Mouse (Mus musculus): ENCODE measurements around the gene Polg2. TPM values are rescaled to one million over a fixed set of nuclear protein-coding genes. Genes with fewer than 3 reads are reported as not detected.

Polg2 gene
- polyA plus RNA-seq, 1 experiment: 6.3 TPM

DNA sequence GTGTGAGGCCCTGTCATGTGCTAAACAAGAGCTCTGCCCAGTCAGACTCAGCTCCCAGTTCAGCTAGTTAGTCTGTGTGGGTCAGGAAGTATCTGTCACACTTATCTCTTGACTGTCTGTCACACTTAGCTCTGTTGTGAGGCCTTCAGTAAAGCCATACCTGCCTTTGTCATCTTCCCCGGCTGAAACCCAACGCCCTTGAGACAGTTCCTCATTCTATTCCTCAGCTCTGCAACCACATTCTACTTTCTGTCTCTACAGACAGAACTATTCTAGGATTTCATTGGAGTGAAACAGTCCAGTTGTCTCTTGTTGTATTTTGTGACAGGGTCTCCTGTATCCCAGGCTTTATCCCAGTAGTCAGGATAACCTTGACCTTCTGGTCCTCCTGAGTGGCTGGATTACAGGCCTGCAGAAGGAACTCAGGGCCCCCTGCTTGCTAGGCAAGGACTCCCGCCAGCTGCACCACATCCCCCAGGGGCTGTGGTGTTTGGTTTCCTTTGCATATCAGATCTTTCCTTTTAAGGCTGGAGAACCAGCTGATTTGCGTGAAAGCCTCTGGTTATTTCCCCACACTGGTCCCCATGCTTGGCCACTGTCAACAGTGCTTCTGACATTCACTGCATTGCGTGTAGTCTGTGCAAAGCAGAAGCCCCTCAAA lies 17.1 kb downstream of the Polg2 start:
- Histone ChIP-seq H3K27me3 (replicated peaks; ENCODE audit: control insufficient read depth, insufficient read depth, low read length) (no peaks in the 10 kb centered on the region), H3K27ac (ENCODE audit: insufficient read depth, low read depth, low read length) (0 out of 2 replicates have a peak overlapping the region, but pooled peaks have one; percentile 9), H3K36me3 (ENCODE audit: control insufficient read depth, insufficient read depth, low read length) (peaks cover 3% of the 10 kb centered on the region), H3K4me1 (ENCODE audit: control insufficient read depth, insufficient read depth, low read length) (no peaks in the 10 kb centered on the region), H3K4me3 (ENCODE audit: insufficient read depth, low read depth, low read length) (no peak overlapping the region)
- WGBS: 51% methylated on average over 5 of the region's 5 CpGs
- peak; percentile 41 for DNase-seq
- no peak for TF ChIP-seq CTCF (conservative IDR thresholded peaks at IDR 0.05; ENCODE audit: insufficient read depth, insufficient read length, low read depth, low read length)

DNA sequence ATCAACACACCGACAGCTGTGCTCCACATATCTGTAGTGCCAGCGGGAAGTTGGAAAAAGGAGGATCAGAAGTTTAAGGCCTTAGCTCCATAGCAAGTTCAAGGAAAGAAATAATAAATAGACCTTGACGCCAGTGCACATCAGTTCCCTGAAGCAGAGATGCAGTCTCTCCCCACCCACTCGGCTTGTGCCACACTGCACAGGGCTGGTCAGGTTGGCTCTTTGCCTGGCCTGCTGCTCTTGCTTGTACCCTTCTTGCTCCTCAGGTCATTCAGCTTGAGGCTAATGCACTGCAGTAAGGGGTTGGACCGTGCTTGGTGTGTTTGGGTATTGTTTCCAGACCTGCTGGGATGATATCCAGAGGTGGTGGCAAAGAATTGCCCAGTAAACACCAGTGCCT lies 18.8 kb downstream of the Polg2 start:
- TF ChIP-seq POLR2A (IDR thresholded peaks at IDR 0.05; ENCODE audit: low read depth, low read length) (no peak), CTCF (conservative IDR thresholded peaks at IDR 0.05; ENCODE audit: insufficient read depth, insufficient read length, low read depth, low read length) (no peak)
- no peak for DNase-seq
- Histone ChIP-seq H3K27me3 (replicated peaks; ENCODE audit: control insufficient read depth, insufficient read depth, low read length) (no peaks in the 10 kb centered on the region), H3K4me1 (ENCODE audit: control insufficient read depth, insufficient read depth, low read length) (no peaks in the 10 kb centered on the region), H3K27ac (ENCODE audit: insufficient read depth, low read depth, low read length) (no peak overlapping the region), H3K36me3 (ENCODE audit: control insufficient read depth, insufficient read depth, low read length) (no peaks in the 10 kb centered on the region), H3K4me3 (ENCODE audit: insufficient read depth, low read depth, low read length) (no peak overlapping the region)
- 91% methylated on average over 5 of the region's 5 CpGs for WGBS

- TF ChIP-seq POLR2A (IDR thresholded peaks at IDR 0.05; ENCODE audit: low read depth, low read length) (no peak), CTCF (conservative IDR thresholded peaks at IDR 0.05; ENCODE audit: insufficient read depth, insufficient read length, low read depth, low read length) (no peak)
- H3K27ac ChIP-seq (ENCODE audit: insufficient read depth, low read depth, low read length): no peak overlapping the region
- WGBS: 94% methylated on average over 3 of the region's 3 CpGs
Observed at GRCm38 (mm10) chr11:106759028-106759427, 20.3 kb downstream of the Polg2 start.

GRCm38 (mm10) chr11:106755583-106755982 lies 23.8 kb downstream of the Polg2 start:
- H3K27me3 ChIP-seq (replicated peaks; ENCODE audit: control insufficient read depth, insufficient read depth, low read length): no peaks in the 10 kb centered on the region
- no peak for DNase-seq
- no peak for TF ChIP-seq POLR2A (IDR thresholded peaks at IDR 0.05; ENCODE audit: low read depth, low read length)
- no peak for TF ChIP-seq CTCF (conservative IDR thresholded peaks at IDR 0.05; ENCODE audit: insufficient read depth, insufficient read length, low read depth, low read length)
- WGBS: 48% methylated on average over 5 of the region's 5 CpGs
- no peak overlapping the region for H3K4me3 ChIP-seq (ENCODE audit: insufficient read depth, low read depth, low read length)
- no peaks in the 10 kb centered on the region for H3K4me1 ChIP-seq (ENCODE audit: control insufficient read depth, insufficient read depth, low read length)
- no peaks in the 10 kb centered on the region for H3K36me3 ChIP-seq (ENCODE audit: control insufficient read depth, insufficient read depth, low read length)
- H3K27ac ChIP-seq (ENCODE audit: insufficient read depth, low read depth, low read length): no peak overlapping the region

More at GRCm38 (mm10) chr11:106759028-106759427, 20.3 kb downstream of the Polg2 start:
- Histone ChIP-seq H3K4me1 (ENCODE audit: control insufficient read depth, insufficient read depth, low read length) (no peaks in the 10 kb centered on the region), H3K4me3 (ENCODE audit: insufficient read depth, low read depth, low read length) (no peak overlapping the region), H3K27me3 (replicated peaks; ENCODE audit: control insufficient read depth, insufficient read depth, low read length) (no peaks in the 10 kb centered on the region), H3K36me3 (ENCODE audit: control insufficient read depth, insufficient read depth, low read length) (no peaks in the 10 kb centered on the region)
- DNase-seq: no peak

GRCm38 (mm10) chr11:106753314-106753713 lies 26.0 kb downstream of the Polg2 start:
- no peaks in the 10 kb centered on the region for H3K36me3 ChIP-seq (ENCODE audit: control insufficient read depth, insufficient read depth, low read length)
- no peaks in the 10 kb centered on the region for H3K4me1 ChIP-seq (ENCODE audit: control insufficient read depth, insufficient read depth, low read length)

DNA sequence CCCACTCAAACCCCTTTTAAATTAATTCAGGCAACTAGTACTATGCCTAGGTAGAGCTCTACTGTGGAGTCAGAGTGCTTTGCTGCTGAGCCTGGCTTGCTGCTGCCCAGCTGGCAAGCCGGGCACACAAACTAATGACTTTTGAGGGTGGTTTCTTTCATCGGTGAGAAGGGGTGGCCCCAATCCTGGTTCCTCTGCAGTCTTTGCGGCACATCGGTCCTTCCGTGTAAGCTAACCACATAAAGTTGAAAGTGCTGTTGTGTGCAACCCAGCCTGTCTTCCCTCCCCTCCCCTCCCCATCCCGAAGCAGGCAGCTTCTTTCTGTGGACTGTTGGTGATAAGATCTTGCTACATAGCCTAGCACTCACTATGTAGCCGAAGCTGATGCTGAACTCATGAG lies 27.2 kb downstream of the Polg2 start:
- Histone ChIP-seq H3K27me3 (replicated peaks; ENCODE audit: control insufficient read depth, insufficient read depth, low read length) (no peaks in the 10 kb centered on the region), H3K27ac (ENCODE audit: insufficient read depth, low read depth, low read length) (no peak overlapping the region), H3K4me3 (ENCODE audit: insufficient read depth, low read depth, low read length) (no peak overlapping the region), H3K4me1 (ENCODE audit: control insufficient read depth, insufficient read depth, low read length) (no peaks in the 10 kb centered on the region), H3K36me3 (ENCODE audit: control insufficient read depth, insufficient read depth, low read length) (no peaks in the 10 kb centered on the region)
- DNase-seq: no peak
- 75% methylated on average over 7 of the region's 7 CpGs for WGBS
- TF ChIP-seq CTCF (conservative IDR thresholded peaks at IDR 0.05; ENCODE audit: insufficient read depth, insufficient read length, low read depth, low read length): no peak
- no peak for TF ChIP-seq POLR2A (IDR thresholded peaks at IDR 0.05; ENCODE audit: low read depth, low read length)

More at GRCm38 (mm10) chr11:106753314-106753713, 26.0 kb downstream of the Polg2 start:
- H3K4me3 ChIP-seq (ENCODE audit: insufficient read depth, low read depth, low read length): no peak overlapping the region
- no peak overlapping the region for H3K27ac ChIP-seq (ENCODE audit: insufficient read depth, low read depth, low read length)
- no peak for DNase-seq
- TF ChIP-seq CTCF (conservative IDR thresholded peaks at IDR 0.05; ENCODE audit: insufficient read depth, insufficient read length, low read depth, low read length) (no peak), POLR2A (IDR thresholded peaks at IDR 0.05; ENCODE audit: low read depth, low read length) (no peak)
- no peaks in the 10 kb centered on the region for H3K27me3 ChIP-seq (replicated peaks; ENCODE audit: control insufficient read depth, insufficient read depth, low read length)
- WGBS: 89% methylated on average over 6 of the region's 6 CpGs

GRCm38 (mm10) chr11:106751039-106752018 lies 28.0 kb downstream of the Polg2 start, which contains the start of gene Milr1:
Milr1 (plus strand) TSS chr11:106751226.
- Histone ChIP-seq H3K27ac (ENCODE audit: insufficient read depth, low read depth, low read length) (no peak within 1 kb of the TSS; the same call in 1 of the 2 replicates), H3K4me1 (ENCODE audit: control insufficient read depth, insufficient read depth, low read length) (no peaks in the 10 kb centered on the region), H3K4me3 (ENCODE audit: insufficient read depth, low read depth, low read length) (no peak within 1 kb of the TSS), H3K36me3 (ENCODE audit: control insufficient read depth, insufficient read depth, low read length) (no peaks in the 10 kb centered on the region), H3K27me3 (replicated peaks; ENCODE audit: control insufficient read depth, insufficient read depth, low read length) (no peaks in the 10 kb centered on the region)
- TF ChIP-seq CTCF (conservative IDR thresholded peaks at IDR 0.05; ENCODE audit: insufficient read depth, insufficient read length, low read depth, low read length): no peak
- DNase-seq: no peak
- WGBS: 82% methylated on average over 17 of the region's 17 CpGs

Data from kidney, adult 2 months (tissue).